Mouse (Mus musculus) thymus, postnatal 36 days (tissue): ENCODE measurements around the gene Ola1.

Source experiments
- DNase-seq, 2 experiments: peaks; one replicate each; pipeline ENCODE4 v3.0.0; 2022; ENCODE audit warnings: mixed read lengths in 2 of 2

Gene Ola1

DNA sequence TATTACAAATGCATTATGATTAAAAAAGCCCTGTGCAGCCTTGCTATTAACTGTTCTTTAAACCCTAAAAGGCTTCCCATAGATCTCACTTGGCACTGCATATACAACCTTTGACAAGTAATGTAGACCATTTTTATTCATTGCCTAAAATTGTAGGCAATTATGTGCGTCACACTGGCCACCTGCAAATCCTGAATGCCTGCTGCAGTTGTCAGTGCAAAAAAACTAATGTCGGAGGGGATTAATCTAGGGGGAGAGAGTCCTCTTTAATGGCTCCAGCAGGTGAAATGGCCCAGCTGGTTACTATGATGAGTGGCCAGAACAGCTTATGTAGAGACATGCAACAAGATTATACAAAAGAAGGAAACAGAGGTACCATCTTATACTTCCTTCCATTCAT, 75.0 kb downstream of the Ola1 start:
- no peak for DNase-seq

GRCm38 (mm10) chr2:73142832-73143470, 75.8 kb downstream of the Ola1 start:
- no peak for DNase-seq

DNA sequence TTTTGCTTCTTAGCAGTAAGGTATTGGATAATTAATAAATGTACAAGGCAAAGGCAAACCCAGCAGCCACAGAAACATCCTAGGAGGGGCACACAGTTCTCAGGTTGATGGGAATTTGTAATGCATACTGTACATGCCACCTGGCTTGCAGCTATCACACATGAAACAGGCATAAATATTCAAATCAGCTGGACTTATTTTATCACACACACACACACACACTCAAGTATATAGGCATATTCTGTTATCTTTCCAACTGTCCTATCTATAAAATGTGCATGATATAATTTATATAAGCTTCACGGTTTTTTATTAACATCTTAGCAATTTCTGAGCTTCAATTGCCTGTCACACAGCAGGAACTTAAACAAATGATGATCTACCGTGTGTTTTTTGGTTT, 85.8 kb downstream of the Ola1 start:
- DNase-seq: no peak

GRCm38 (mm10) chr2:73127686-73128085, 91.0 kb downstream of the Ola1 start:
- DNase-seq: no peak

GRCm38 (mm10) chr2:73118781-73119180, 99.9 kb downstream of the Ola1 start:
- DNase-seq: no peak

DNA sequence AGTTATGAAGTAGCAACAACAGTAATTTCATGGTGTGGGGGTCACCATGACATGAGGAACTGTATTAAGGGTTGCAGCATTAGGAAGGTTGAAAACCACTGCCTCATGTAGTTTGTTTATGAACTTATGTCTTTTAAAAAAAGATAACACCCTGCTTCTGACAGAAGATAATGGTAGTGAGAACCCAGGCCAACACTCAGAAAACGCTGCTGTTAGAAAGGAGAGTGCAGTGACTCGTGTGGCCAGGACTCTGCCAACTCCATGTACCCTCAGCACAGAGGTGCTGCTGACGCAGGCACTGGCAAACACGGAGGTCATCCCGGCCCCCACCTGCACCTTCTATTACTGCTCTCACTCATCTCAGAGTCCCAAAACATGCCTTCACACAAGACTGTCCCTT, 111.6 kb downstream of the Ola1 start:
- no peak for DNase-seq

GRCm38 (mm10) chr2:73096491-73096890, 122.2 kb downstream of the Ola1 start:
- DNase-seq: no peak

DNA sequence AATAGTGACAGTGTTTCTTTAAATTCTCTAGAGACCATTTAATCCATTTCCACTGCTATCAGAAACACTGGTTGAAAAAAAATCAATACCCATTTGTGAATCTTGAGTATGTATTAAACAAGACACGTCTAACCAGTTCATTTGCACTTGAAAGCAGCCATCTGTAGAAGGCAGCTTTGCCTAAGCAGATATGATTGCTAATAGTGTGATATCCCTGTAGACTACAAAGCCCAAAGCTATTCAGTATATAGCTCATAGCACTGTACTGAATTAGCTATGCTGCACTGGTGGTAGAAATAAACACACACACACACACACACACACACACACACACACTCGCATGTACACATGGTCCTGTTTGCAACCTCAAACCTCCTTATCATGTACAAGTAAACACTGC, 123.4 kb downstream of the Ola1 start:
- DNase-seq: no peak

DNA sequence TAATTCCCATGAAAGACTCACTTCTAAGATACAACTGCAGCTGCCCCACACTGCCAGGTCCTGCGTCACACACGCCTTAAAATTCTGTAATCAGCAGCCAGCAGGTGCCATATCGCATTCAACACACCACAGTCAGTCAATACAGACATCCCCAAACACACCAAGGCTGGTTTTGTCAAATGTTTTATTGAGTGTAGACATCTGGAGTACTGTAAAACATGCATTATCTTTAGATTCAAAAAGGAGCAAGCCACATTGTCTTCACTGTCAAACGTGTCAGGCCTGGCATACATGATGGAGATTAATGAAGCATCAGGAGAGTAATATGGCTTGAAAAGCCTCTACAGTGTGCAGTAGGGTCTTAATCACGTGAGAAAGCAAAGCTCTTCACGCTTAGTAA, 125.7 kb downstream of the Ola1 start:
- DNase-seq: no peak

DNA sequence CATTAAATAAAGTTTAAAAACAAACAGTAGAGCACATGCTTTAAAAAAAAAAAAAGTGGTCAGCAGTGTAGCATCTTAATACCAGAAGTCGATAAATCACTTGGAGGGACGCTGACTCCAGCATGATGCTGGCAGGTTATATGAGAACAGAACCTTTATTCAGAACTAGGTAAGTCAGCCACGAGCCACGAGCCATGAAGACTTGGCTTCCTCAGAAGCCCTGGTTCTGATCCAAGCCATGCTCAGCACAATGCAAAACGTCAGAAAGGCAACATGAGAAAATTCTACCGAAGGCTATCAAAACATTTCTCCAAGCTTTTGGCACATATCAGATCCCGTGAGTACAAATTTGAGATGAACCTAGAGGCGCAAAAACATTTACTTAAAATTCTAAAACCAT, 127.4 kb downstream of the Ola1 start:
- DNase-seq: no peak

GRCm38 (mm10) chr2:73087641-73088040, 131.1 kb downstream of the Ola1 start:
- DNase-seq: no peak

GRCm38 (mm10) chr2:73085669-73086304, 132.9 kb downstream of the Ola1 start:
- DNase-seq: no peak

- no peak for DNase-seq
Observed at GRCm38 (mm10) chr2:73082476-73082875, 136.2 kb downstream of the Ola1 start.

- DNase-seq: no peak
Observed at GRCm38 (mm10) chr2:73081861-73082260, 136.9 kb downstream of the Ola1 start.

DNA sequence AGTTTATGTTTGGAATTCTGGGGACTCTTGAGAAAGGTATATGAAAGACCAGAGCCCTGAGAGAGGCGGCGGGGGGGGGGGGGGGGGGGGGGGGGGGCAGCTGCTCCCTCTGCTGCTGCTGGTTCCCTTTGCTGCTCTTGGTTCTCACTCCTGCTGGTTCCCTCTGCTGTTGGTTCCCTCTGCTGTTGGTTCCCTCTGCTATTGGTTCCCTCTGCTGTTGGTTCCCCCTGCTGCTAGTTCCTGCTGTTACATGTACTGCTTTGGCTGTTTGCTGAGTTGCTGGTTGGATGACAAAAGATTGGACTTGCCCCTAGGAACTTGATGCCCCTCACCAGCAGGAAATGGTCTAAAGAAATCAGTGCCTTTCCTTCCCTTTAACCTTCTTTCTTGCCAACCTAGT, 138.6 kb downstream of the Ola1 start:
- no peak for DNase-seq

DNA sequence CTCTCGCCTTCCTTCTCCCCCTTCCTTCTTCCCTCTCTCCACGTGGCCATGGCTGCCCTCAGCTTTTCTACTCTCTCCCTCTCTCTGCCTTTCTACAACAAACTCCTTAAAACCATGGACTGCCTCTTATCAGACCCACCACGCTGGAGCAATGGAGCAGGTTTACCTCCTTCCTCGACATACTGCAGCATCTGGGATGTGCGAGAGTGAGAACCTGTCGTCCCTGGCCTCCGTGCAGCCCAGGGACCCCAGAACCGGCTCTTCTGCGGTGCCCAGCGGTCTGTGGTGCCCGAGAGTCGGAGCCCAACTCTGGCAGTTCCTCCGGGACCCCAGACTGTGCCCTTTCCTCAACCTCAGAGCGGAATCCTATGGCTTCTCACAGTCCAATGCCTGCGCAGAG, 139.4 kb downstream of the Ola1 start:
- no peak for DNase-seq

DNA sequence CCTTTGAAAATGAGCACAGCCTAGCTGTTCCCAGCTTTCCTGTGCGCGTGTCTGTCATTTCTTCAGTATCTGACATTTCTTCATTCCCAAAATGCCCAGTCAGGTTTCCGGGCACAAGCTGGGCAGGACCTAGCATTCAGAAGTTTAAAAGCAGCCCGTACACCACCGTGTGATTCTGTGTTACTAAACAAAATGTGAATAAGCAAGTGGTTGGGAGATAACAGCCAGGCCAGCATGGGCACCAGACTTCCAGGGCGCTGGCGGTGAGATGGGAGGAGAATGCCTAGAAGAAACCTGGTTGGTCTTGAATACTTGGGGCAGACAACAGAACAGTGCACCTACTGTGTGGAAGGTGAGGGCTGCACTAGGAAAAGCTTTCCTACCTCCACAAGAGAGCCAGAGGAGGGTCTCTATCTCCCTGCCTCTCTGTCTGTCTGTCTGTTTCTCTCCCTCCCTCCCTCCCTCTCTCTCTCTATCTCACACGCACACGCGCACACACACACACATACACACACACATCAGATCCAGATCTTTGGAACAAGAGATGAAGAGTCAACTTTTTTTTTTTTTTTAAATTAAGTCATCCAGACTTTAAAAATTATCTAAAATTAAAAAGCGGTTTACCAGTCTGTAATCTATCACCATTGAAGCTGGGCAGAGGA, 144.8 kb downstream of the Ola1 start:
- DNase-seq: no peak

DNA sequence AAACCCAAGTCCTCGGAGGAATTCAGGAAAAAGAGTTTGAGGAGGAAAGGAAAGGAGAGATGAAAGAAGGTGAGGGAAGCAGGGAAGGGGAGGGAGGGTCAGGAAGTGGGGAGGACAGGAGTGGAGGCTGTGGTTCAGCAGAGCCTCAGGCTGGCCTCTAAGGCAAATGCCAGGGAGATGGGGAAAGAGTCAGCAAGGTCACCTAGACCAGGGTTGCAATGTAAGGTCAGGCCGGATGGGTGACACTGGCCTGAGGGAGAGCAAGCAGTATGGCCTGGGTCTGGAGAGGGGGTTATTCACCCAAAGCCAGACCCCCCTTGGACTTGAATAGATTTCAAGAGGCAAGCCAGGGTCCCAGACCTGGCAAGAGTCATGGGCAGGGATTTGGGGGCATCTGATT, 147.5 kb downstream of the Ola1 start:
- DNase-seq: no peak

DNA sequence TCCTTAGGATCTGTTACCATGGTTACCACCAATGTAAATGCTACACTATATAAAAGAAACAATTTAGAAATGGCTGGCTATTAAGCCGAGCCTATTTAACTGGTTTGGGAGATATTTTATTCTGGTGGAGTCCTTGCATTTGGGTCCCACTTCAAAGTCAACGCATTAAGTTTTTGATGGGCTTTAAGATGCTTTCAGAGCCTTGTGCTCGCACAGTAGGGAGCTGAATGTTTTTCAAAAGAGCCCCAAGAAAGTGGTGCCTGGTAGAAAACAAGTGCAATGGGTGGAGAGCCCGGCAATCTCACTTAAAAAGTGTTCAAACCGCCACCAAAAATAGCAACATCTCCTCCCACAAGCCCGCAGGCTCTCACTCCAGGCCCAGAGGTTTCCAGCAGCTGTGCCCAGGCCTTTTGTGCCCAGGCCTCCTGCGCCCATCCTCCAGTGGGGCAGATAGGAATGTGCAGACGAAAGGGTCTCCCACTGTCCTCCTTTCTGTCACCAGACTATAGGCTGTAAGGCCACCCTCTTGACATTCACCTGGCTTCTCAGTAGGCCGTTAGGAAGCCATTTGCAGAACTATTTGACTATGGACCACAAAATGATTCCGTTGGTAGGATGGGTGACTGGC, 148.2 kb downstream of the Ola1 start:
- DNase-seq: no peak

DNA sequence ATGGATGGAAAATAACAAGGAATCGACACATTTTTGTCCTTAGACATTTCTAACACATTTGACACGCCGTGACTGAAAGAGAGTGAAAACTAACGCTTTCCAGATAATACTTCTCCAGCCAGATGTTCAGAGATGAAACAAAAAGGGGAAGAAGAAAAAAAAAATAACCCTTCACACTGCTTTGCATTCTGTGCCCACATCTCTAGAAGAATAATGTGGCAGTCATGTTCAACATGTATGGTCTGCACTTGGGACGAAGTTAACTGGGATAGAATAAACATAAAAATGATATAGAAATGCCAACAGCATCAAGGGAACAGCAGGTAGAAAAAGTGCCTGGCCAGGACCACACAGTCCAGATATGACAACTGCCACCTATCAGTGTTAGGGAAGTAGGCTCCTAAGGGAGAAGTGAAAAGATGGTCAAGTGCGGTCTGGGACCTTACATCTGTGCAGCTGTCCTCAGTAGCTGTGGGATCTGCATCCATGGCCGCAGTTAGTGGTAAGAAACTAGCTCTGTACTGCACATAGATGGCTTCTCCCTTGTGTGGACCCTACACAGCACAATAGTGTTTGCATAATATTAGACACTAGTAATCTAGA, 149.4 kb downstream of the Ola1 start:
- no peak for DNase-seq

GRCm38 (mm10) chr2:73066307-73067167, 152.2 kb downstream of the Ola1 start:
- DNase-seq: peak in 1 of 2 experiments; percentile 21

DNA sequence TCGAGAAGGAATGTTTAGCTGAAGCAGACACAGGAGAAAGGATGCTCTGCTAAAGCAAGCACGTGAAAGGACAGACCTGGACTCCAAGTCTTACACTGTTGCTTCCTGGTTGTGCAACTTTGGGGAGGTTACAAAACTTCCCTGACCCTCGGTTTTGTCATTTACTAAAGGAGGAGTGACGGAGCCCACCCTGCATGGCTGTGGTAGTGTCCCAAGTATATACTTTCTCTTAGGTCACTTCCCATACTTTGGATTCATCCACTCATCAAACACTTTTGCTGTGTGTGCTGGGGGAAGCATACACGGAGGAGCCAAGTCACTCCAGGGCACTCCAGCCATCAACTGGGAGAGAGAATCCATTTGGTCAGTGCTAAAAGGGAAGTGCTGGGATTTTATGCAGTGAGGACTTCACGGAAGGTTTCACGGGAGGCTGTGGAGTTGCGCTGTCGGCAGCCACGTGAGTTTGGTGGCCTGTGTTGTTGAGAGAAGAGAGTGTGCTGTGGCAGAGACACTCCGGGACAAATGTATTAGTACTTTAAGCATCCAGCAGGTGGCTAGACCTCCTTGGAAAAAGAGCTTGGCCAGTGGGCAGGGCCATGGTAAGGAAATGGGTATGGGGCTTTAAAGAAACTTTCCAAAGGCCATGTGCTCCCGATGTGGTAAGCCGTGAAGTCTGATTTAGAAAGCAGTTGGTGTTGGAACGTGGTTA, 154.7 kb downstream of the Ola1 start:
- DNase-seq: no peak
